Mouse (Mus musculus): Measurements from ENCODE around the gene Prelp.
A peak's percentile ranks its signal among the peaks of the same experiment; 100 is the strongest.

The Prelp gene

GRCm38 (mm10) chr1:133885811-133886210, 35.4 kb downstream of the Prelp start:
- H3K36me3 ChIP-seq (ENCODE audit: insufficient read depth, low read length) = no peaks in the 10 kb centered on the region

GRCm38 (mm10) chr1:133884746-133885145, 36.5 kb downstream of the Prelp start:
- no peaks in the 10 kb centered on the region for H3K36me3 ChIP-seq (ENCODE audit: insufficient read depth, low read length)
- peaks cover 56% of the 10 kb centered on the region for H3K27me3 ChIP-seq (ENCODE audit: insufficient read depth, low read length)
- no peak overlapping the region for H3K4me3 ChIP-seq (replicated peaks; ENCODE audit: low read length)
- no peak for TF ChIP-seq POU5F1 (IDR thresholded peaks at IDR 0.05; ENCODE audit: borderline replicate concordance, low read length)
- TF ChIP-seq CTCF (conservative IDR thresholded peaks at IDR 0.05; ENCODE audit: low read length) = no peak
- TF ChIP-seq NANOG (IDR thresholded peaks at IDR 0.05; ENCODE audit: borderline replicate concordance, low read length) = no peak
- peaks cover 50% of the 10 kb centered on the region for H3K4me1 ChIP-seq (replicated peaks; ENCODE audit: low read depth, low read length)
- no peaks in the 10 kb centered on the region for H3K9me3 ChIP-seq (ENCODE audit: low read length)

More at GRCm38 (mm10) chr1:133885811-133886210, 35.4 kb downstream of the Prelp start:
- H3K27me3 ChIP-seq (ENCODE audit: insufficient read depth, low read length) = peaks cover 59% of the 10 kb centered on the region
- peak overlapping the region; percentile 21; the same call in 1 of the 2 replicates for H3K4me3 ChIP-seq (replicated peaks; ENCODE audit: low read length)
- peaks cover 61% of the 10 kb centered on the region for H3K4me1 ChIP-seq (replicated peaks; ENCODE audit: low read depth, low read length)
- H3K9me3 ChIP-seq (ENCODE audit: low read length) = no peaks in the 10 kb centered on the region
- TF ChIP-seq NANOG (IDR thresholded peaks at IDR 0.05; ENCODE audit: borderline replicate concordance, low read length) (no peak), POU5F1 (IDR thresholded peaks at IDR 0.05; ENCODE audit: borderline replicate concordance, low read length) (no peak), CTCF (conservative IDR thresholded peaks at IDR 0.05; ENCODE audit: low read length) (no peak)

- TF ChIP-seq NANOG (IDR thresholded peaks at IDR 0.05; ENCODE audit: borderline replicate concordance, low read length) (no peak), POU5F1 (IDR thresholded peaks at IDR 0.05; ENCODE audit: borderline replicate concordance, low read length) (no peak), CTCF (conservative IDR thresholded peaks at IDR 0.05; ENCODE audit: low read length) (no peak)
These were observed 37.1 kb downstream of the Prelp start for GRCm38 (mm10) chr1:133884090-133884489.

GRCm38 (mm10) chr1:133882283-133883217, 38.7 kb downstream of the Prelp start:
- H3K4me1 ChIP-seq (replicated peaks; ENCODE audit: low read depth, low read length) = peaks cover 28% of the 10 kb centered on the region
- H3K4me3 ChIP-seq (replicated peaks; ENCODE audit: low read length) = no peak overlapping the region
- peaks cover 38% of the 10 kb centered on the region for H3K27me3 ChIP-seq (ENCODE audit: insufficient read depth, low read length)
- no peaks in the 10 kb centered on the region for H3K36me3 ChIP-seq (ENCODE audit: insufficient read depth, low read length)
- no peaks in the 10 kb centered on the region for H3K9me3 ChIP-seq (ENCODE audit: low read length)
- TF ChIP-seq CTCF (conservative IDR thresholded peaks at IDR 0.05; ENCODE audit: low read length) (no peak), POU5F1 (IDR thresholded peaks at IDR 0.05; ENCODE audit: borderline replicate concordance, low read length) (no peak), NANOG (IDR thresholded peaks at IDR 0.05; ENCODE audit: borderline replicate concordance, low read length) (no peak)

More at GRCm38 (mm10) chr1:133884090-133884489, 37.1 kb downstream of the Prelp start:
- Histone ChIP-seq H3K4me1 (replicated peaks; ENCODE audit: low read depth, low read length) (peaks cover 44% of the 10 kb centered on the region), H3K27me3 (ENCODE audit: insufficient read depth, low read length) (peaks cover 53% of the 10 kb centered on the region), H3K9me3 (ENCODE audit: low read length) (no peaks in the 10 kb centered on the region), H3K36me3 (ENCODE audit: insufficient read depth, low read length) (no peaks in the 10 kb centered on the region), H3K4me3 (replicated peaks; ENCODE audit: low read length) (no peak overlapping the region)

- Histone ChIP-seq H3K4me1 (replicated peaks; ENCODE audit: low read depth, low read length) (peaks cover 21% of the 10 kb centered on the region), H3K36me3 (ENCODE audit: insufficient read depth, low read length) (no peaks in the 10 kb centered on the region), H3K27me3 (ENCODE audit: insufficient read depth, low read length) (peaks cover 30% of the 10 kb centered on the region), H3K9me3 (ENCODE audit: low read length) (no peaks in the 10 kb centered on the region), H3K4me3 (replicated peaks; ENCODE audit: low read length) (no peak overlapping the region)
- TF ChIP-seq POU5F1 (IDR thresholded peaks at IDR 0.05; ENCODE audit: borderline replicate concordance, low read length) = no peak
- TF ChIP-seq CTCF (conservative IDR thresholded peaks at IDR 0.05; ENCODE audit: low read length) = no peak
- no peak for TF ChIP-seq NANOG (IDR thresholded peaks at IDR 0.05; ENCODE audit: borderline replicate concordance, low read length)
These were observed 39.4 kb downstream of the Prelp start for GRCm38 (mm10) chr1:133881813-133882212.

- Histone ChIP-seq H3K4me3 (replicated peaks; ENCODE audit: low read length) (no peak overlapping the region), H3K36me3 (ENCODE audit: insufficient read depth, low read length) (no peaks in the 10 kb centered on the region), H3K9me3 (ENCODE audit: low read length) (no peaks in the 10 kb centered on the region), H3K27me3 (ENCODE audit: insufficient read depth, low read length) (peaks cover 9% of the 10 kb centered on the region), H3K4me1 (replicated peaks; ENCODE audit: low read depth, low read length) (peaks cover 13% of the 10 kb centered on the region)
- TF ChIP-seq CTCF (conservative IDR thresholded peaks at IDR 0.05; ENCODE audit: low read length) = no peak
- TF ChIP-seq NANOG (IDR thresholded peaks at IDR 0.05; ENCODE audit: borderline replicate concordance, low read length) = no peak
- no peak for TF ChIP-seq POU5F1 (IDR thresholded peaks at IDR 0.05; ENCODE audit: borderline replicate concordance, low read length)
These were observed 42.3 kb downstream of the Prelp start for GRCm38 (mm10) chr1:133878825-133879423.

GRCm38 (mm10) chr1:133876936-133877335, 44.3 kb downstream of the Prelp start:
- Histone ChIP-seq H3K27me3 (ENCODE audit: insufficient read depth, low read length) (no peaks in the 10 kb centered on the region), H3K36me3 (ENCODE audit: insufficient read depth, low read length) (no peaks in the 10 kb centered on the region), H3K9me3 (ENCODE audit: low read length) (no peaks in the 10 kb centered on the region), H3K4me1 (replicated peaks; ENCODE audit: low read depth, low read length) (peaks cover 7% of the 10 kb centered on the region), H3K4me3 (replicated peaks; ENCODE audit: low read length) (no peak overlapping the region)
- TF ChIP-seq POU5F1 (IDR thresholded peaks at IDR 0.05; ENCODE audit: borderline replicate concordance, low read length) = no peak
- no peak for TF ChIP-seq NANOG (IDR thresholded peaks at IDR 0.05; ENCODE audit: borderline replicate concordance, low read length)
- TF ChIP-seq CTCF (conservative IDR thresholded peaks at IDR 0.05; ENCODE audit: low read length) = no peak

GRCm38 (mm10) chr1:133873086-133873813, 48.0 kb downstream of the Prelp start:
- Histone ChIP-seq H3K4me1 (replicated peaks; ENCODE audit: low read depth, low read length) (peaks cover 6% of the 10 kb centered on the region), H3K4me3 (replicated peaks; ENCODE audit: low read length) (no peak overlapping the region)
- TF ChIP-seq NANOG (IDR thresholded peaks at IDR 0.05; ENCODE audit: borderline replicate concordance, low read length) (no peak), POU5F1 (IDR thresholded peaks at IDR 0.05; ENCODE audit: borderline replicate concordance, low read length) (no peak), CTCF (conservative IDR thresholded peaks at IDR 0.05; ENCODE audit: low read length) (no peak)

More at GRCm38 (mm10) chr1:133873086-133873813, 48.0 kb downstream of the Prelp start:
- no peaks in the 10 kb centered on the region for H3K27me3 ChIP-seq (ENCODE audit: insufficient read depth, low read length)
- peaks cover 8% of the 10 kb centered on the region for H3K9me3 ChIP-seq (ENCODE audit: low read length)
- no peaks in the 10 kb centered on the region for H3K36me3 ChIP-seq (ENCODE audit: insufficient read depth, low read length)
